Mouse (Mus musculus): ENCODE measurements around the gene Mycbpap.

DNA sequence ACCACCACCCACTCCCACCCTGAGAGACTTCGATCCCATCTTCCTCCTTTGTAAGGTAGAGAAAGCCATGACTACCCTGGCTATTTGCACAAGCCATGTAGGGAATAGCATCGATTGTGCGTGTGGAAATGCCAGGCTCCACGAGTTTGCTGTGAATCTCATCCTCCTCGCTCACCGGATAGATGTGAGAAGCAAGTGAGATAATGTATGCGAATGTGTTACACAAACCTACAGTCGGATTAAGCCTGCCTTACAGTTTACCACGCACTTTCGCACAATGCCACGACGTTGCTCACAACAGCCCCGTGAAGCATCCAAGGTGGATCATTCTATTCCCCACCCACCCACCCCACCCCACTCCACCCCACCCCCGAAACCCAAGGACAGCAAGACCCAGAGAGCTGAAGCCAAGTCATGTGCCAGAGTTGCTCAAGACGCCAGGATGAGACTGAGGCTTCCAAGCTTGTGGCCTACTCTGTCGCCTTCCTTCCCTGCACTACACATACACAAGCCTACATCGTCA lies 55.1 kb downstream of the Mycbpap start:
- TF ChIP-seq POLR2A (IDR thresholded peaks at IDR 0.05; ENCODE audit: borderline replicate concordance, insufficient read depth, low read length) (no peak), CTCF (IDR thresholded peaks at IDR 0.05; ENCODE audit: borderline replicate concordance, insufficient read depth, low read depth, low read length) (no peak)
